8 mouse cellular contexts compared by ENCODE assay signal in genomic region chr2:32095351-32096121, GRCm38 (mm10). TPM values are rescaled to one million over a fixed set of nuclear protein-coding genes. Genes with fewer than 3 reads are reported as not detected.
DNase-seq lines count a peak whose midpoint lies in the region; ATAC-seq lines count a peak whose summit lies in the region.

TSS of gene Plpp7 (plus strand) at chr2:32095528.

- no peaks in the 10 kb centered on the region for H3K36me3 ChIP-seq in intestine, embryonic 15.5 days

- peak within 1 kb of the TSS; percentile 47 for H3K9ac ChIP-seq in intestine, embryonic 15.5 days

- H3K27ac ChIP-seq in intestine, embryonic 15.5 days = no peak within 1 kb of the TSS

- peak within 1 kb of the TSS; percentile 25 for H3K4me3 ChIP-seq in intestine, embryonic 15.5 days (replicated peaks)

- no peaks in the 10 kb centered on the region for H3K27me3 ChIP-seq in intestine, embryonic 15.5 days (replicated peaks)

- H3K9me3 ChIP-seq in intestine, embryonic 15.5 days = no peaks in the 10 kb centered on the region

- 49% methylated on average over 22 of the region's 22 CpGs for WGBS in intestine, embryonic 15.5 days

- DNase-seq in adrenal gland, postnatal 14 days = peak; percentile 72
- peak; percentile 79 for DNase-seq in embryo, embryonic 11 days
- peak; percentile 78 to 79 for DNase-seq in gastrocnemius, postnatal 36 days
- DNase-seq in left cerebral cortex, adult 9 months (ENCODE audit: low spot score in 2 of 2) = peak; percentile 69 to 89
- DNase-seq in lung, postnatal 4 days = peak; percentile 59 to 81
- DNase-seq in right cerebral cortex, adult 2 months (ENCODE audit: low spot score in 2 of 2) = peak; percentile 84 to 88
- DNase-seq in natural killer cell, adult 2 months (ENCODE audit: low spot score in 2 of 2) = no peak

- intact Hi-C loops in gastrocnemius, postnatal 36 days (cut with DNase I) = loop anchor here (1.0 kb wide), 1 partner anchor 12 kb away; no protein-coding TSS in a partner anchor

- peak within 1 kb of the TSS; percentile 58 for H3K4me2 ChIP-seq in intestine, embryonic 15.5 days (replicated peaks)

- H3K4me1 ChIP-seq in intestine, embryonic 15.5 days (replicated peaks) = peaks cover 6% of the 10 kb centered on the region; the same call in 1 of the 2 replicates

- peak; percentile 80 for ATAC-seq in intestine, embryonic 15.5 days

RNA-seq across cellular contexts. Expression of gene Plpp7, which starts in this region (rescaled TPM):
- total RNA-seq in adrenal gland, postnatal 14 days (2021) = 3.0 and 3.6 TPM in 2 replicates
- 100 to 1,000 TPM in 1 of 2 experiments, 10 to 100 TPM in 1; 96.9 to 117 TPM for total RNA-seq in gastrocnemius, postnatal 36 days (2021)
- 4.3 and 4.5 TPM in 2 replicates for polyA plus RNA-seq in intestine, embryonic 15.5 days (2015; fragmentation: Nextera tagmentation; extraction: Ambion mirVana)

Comparison
In these comparisons a context has a peak if more than half of its experiments do, and no peak if none do; other contexts are left out.
1. RNA of gene Plpp7 (total RNA-seq): 96.9 to 117 TPM in gastrocnemius, postnatal 36 days; 3.0 to 3.6 TPM in adrenal gland, postnatal 14 days; every median in the first group is over 10 times any median in the second.
2. DNase-seq: peak in adrenal gland, postnatal 14 days (single experiment), embryo, embryonic 11 days (single experiment), gastrocnemius, postnatal 36 days (2 of 2), left cerebral cortex, adult 9 months (2 of 2), lung, postnatal 4 days (2 of 2) and right cerebral cortex, adult 2 months (2 of 2); none in natural killer cell, adult 2 months (0 of 2).